Mouse (Mus musculus) heart, postnatal 0 days (tissue): ENCODE data around the gene Xbp1. TPM values are rescaled to one million over a fixed set of nuclear protein-coding genes. Genes with fewer than 3 reads are reported as not detected.

ENCODE experiments used
- ATAC-seq: fragments of 200-750 bp; cut with Nextera tagmentation; 2 replicates; pipeline ENCODE4 v1.8.0; 2017; ENCODE audit warnings: low read depth, moderate number of reproducible peaks, moderate library complexity; ENCODE audit not compliant: insufficient read depth
- DNase-seq: peaks from one replicate; pipeline ENCODE4 v3.0.0-alpha.2; 2016; ENCODE audit warnings: low spot score
- H3K27ac ChIP-seq: fragments of 300-500 bp; sonication (generic); 2 replicates; pipeline ENCODE4 v1.5.1; 2014; ENCODE audit warnings: low read depth, mild to moderate bottlenecking
- H3K27me3 ChIP-seq: fragments of 300-500 bp; sonication (generic); 2 replicates; pipeline ENCODE4 v1.6.1; 2014; ENCODE audit warnings: low read length, mixed read lengths; ENCODE audit not compliant: control insufficient read depth, insufficient read depth
- H3K36me3 ChIP-seq: fragments of 300-500 bp; sonication (generic); replicated peaks from 2 replicates; pipeline ENCODE4 v1.6.1; 2014; ENCODE audit warnings: low read length, mixed read lengths; ENCODE audit not compliant: control insufficient read depth, insufficient read depth
- H3K4me1 ChIP-seq: fragments of 300-500 bp; sonication (generic); 2 replicates; pipeline ENCODE4 v1.6.1; 2014; ENCODE audit warnings: antibody characterized with exemption; ENCODE audit not compliant: control insufficient read depth, insufficient read depth
- H3K4me2 ChIP-seq: fragments of 300-500 bp; sonication (generic); 2 replicates; pipeline ENCODE4 v1.6.1; 2014; ENCODE audit warnings: low read depth, mild to moderate bottlenecking, low read length, moderate library complexity
- H3K4me3 ChIP-seq: fragments of 300-500 bp; sonication (generic); 2 replicates; pipeline ENCODE4 v1.5.1; 2014; ENCODE audit warnings: low read depth, low read length
- H3K9ac ChIP-seq: fragments of 300-500 bp; sonication (generic); replicated peaks from 2 replicates; pipeline ENCODE4 v1.6.1; 2014; ENCODE audit warnings: low read depth, low read length, mixed read lengths
- H3K9me3 ChIP-seq: fragments of 300-500 bp; sonication (generic); replicated peaks from 2 replicates; pipeline ENCODE4 v1.6.1; 2016; ENCODE audit warnings: low read length; ENCODE audit not compliant: control insufficient read depth
- CTCF ChIP-seq: IDR thresholded peaks from 2 replicates; pipeline ENCODE4 v1.5.1; 2016; ENCODE audit warnings: antibody characterized with exemption, control low read depth, low read depth
- EP300 ChIP-seq: IDR thresholded peaks from 2 replicates; pipeline ENCODE4 v1.6.1; 2016; ENCODE audit warnings: antibody characterized with exemption, low read depth
- WGBS: fragments of 180-500 bp; shearing (Covaris S2); extraction: QIAGEN DNeasy Blood & Tissue Kit; methylation state at CpG from one replicate; pipeline ENCODE4 v1.1.7; 2014; 5-methylcytosine and 5-hydroxymethylcytosine counted together
- polyA plus RNA-seq: library from polyadenylated mRNA; unstranded; fragments of >200 nt; fragmentation: Nextera tagmentation; extraction: Ambion mirVana; gene quantifications from 2 replicates; pipeline ENCODE4 v1.2.1, GENCODE M21; 2015
- total RNA-seq: library from RNA; depleted of rRNA; stranded (reverse); fragments of >200 nt; gene quantifications from 2 replicates; pipeline ENCODE4 v1.2.3, GENCODE M21; 2014; ENCODE audit warnings: low replicate concordance

The Xbp1 gene
- total and polyA plus RNA-seq, 2 experiments from 2014 or later: 70.7 to 90.7 TPM

DNA sequence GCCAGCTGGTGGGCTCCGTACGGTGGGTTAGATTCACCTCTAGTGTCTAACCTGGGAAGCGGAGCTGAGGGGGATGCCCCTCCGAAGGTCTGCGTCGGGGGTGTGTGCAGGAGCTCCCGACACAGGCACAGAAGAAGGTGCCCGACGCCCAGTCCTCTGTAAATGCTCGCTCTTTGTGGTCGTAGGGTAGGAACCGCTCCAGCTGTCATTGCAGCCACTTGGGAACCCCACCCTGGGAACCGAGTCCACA lies 732 bp downstream of the Xbp1 start:
- 0 out of 2 replicates have a peak, but pooled peaks cover 3% of the 10 kb centered on the region for H3K4me1 ChIP-seq

DNA sequence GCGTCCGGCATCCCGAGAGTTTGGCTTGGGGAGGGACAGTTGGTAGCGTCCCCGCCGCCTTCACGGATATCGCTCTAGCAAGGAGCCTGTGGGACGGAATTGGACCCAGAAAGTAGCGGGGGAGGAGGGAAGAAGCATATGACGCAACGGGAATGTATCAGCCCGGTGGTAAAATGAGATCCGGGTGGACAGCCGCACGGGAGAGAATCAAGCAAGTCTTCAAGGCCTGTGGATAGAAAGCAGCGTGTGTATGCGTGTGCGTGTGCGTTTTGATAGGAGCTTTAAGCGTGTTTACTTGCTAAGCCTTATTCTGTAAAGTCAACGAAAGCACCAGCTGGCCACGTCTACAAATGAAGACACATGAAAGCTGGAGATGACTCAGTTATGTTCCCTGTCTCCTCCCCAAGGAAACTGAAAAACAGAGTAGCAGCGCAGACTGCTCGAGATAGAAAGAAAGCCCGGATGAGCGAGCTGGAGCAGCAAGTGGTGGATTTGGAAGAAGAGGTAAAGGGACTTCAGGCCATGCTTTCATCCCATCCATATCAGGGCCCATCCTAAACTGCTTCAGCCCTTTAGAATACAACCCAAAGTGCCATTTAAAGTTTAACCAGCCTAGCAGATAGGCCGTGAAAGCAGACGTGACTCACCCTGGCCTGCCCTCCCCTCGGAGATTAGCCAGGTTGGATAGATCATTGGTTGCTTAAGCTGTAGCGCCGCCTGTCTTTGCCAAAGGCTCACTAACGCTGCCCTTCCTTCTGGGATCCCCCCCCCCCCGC lies 1.2 kb downstream of the Xbp1 start:
- H3K4me3 ChIP-seq: peak overlapping the region; percentile 94
- ATAC-seq: peak; percentile 42
- H3K27me3 ChIP-seq: no peaks in the 10 kb centered on the region
- WGBS: under 1% methylated on average over 34 of the region's 34 CpGs
- peak; percentile 86 for DNase-seq
- no peak for TF ChIP-seq EP300
- TF ChIP-seq CTCF: peak; percentile 62
- 0 out of 2 replicates have a peak, but pooled peaks cover 3% of the 10 kb centered on the region for H3K4me1 ChIP-seq
- peak overlapping the region; percentile 96 for H3K27ac ChIP-seq
- peaks cover 46% of the 10 kb centered on the region for H3K36me3 ChIP-seq
- peak overlapping the region; percentile 91 for H3K9ac ChIP-seq
- peak overlapping the region; percentile 68 for H3K4me2 ChIP-seq
- H3K9me3 ChIP-seq: no peaks in the 10 kb centered on the region

More for the DNA sequence above, 732 bp downstream of the Xbp1 start:
- no peak for TF ChIP-seq CTCF
- no peak for TF ChIP-seq EP300
- Histone ChIP-seq H3K4me3 (peak overlapping the region; percentile 94), H3K9ac (peak overlapping the region; percentile 91), H3K4me2 (peak overlapping the region; percentile 68), H3K9me3 (no peaks in the 10 kb centered on the region), H3K27ac (peak overlapping the region; percentile 96), H3K36me3 (peaks cover 41% of the 10 kb centered on the region), H3K27me3 (no peaks in the 10 kb centered on the region)
- WGBS: under 1% methylated on average over 13 of the region's 13 CpGs
- ATAC-seq: peak; percentile 10; the same call in 1 of the 2 replicates
- DNase-seq: peak; percentile 15

DNA sequence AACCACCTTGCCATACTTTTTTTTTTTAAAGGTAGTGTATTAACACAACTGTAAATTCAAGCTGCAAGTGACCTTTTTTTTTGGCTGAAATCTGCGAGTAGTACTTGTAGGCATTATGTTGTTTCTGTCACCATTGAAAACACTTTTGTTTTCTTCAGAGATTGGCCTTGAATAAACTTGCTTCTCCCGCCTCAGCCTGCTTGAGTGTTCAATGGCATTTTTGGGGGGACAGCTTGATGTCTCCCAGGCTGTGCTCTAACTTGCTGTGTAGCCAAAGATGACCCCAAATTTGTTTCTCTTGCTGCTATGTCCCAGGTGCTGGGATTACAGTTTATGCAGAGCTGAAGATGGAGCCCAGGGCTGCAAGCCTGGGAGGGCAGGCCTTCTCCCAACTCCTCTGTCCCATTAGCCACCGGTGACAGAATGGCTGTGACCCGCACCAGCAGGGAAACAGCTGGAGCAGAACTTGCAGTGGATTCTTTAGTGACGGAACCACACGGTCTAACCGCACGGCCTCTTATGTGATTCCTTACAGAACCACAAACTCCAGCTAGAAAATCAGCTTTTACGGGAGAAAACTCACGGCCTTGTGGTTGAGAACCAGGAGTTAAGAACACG lies 2.4 kb downstream of the Xbp1 start:
- H3K36me3 ChIP-seq: peaks cover 48% of the 10 kb centered on the region
- ATAC-seq (no peak), DNase-seq (no peak)
- H3K4me3 ChIP-seq: peak overlapping the region; percentile 94
- 87% methylated on average over 11 of the region's 11 CpGs for WGBS
- H3K9ac ChIP-seq: 0 out of 2 replicates have a peak overlapping the region, but pooled peaks have one; percentile 91
- no peaks in the 10 kb centered on the region for H3K27me3 ChIP-seq
- H3K4me1 ChIP-seq: 0 out of 2 replicates have a peak, but pooled peaks cover 3% of the 10 kb centered on the region
- H3K27ac ChIP-seq: no peak overlapping the region
- no peak for TF ChIP-seq EP300
- TF ChIP-seq CTCF: no peak
- peak overlapping the region; percentile 68 for H3K4me2 ChIP-seq
- H3K9me3 ChIP-seq: no peaks in the 10 kb centered on the region

DNA sequence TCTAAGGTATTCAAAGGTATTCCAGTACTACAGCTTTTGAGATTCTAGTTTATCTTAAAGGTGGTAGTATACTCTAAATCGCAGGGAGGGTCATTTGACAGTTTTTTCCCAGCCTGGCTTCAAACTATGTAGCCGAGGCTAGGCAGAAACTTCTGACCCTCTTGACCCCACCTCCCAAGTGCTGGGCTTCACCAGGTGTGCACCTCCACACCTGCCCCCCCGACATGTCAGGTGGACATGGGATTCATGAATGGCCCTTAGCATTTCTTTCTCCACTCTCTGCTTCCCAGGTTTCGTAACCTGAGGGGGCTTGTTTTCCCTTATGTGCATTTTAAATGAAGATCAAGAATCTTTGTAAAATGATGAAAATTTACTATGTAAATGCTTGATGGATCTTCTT lies 5.0 kb downstream of the Xbp1 start:
- DNase-seq (no peak), ATAC-seq (no peak)
- Histone ChIP-seq H3K4me1 (0 out of 2 replicates have a peak, but pooled peaks cover 3% of the 10 kb centered on the region), H3K27me3 (no peaks in the 10 kb centered on the region), H3K9me3 (no peaks in the 10 kb centered on the region), H3K4me3 (no peak overlapping the region), H3K36me3 (peaks cover 68% of the 10 kb centered on the region), H3K9ac (no peak overlapping the region), H3K4me2 (no peak overlapping the region), H3K27ac (no peak overlapping the region)
- no peak for TF ChIP-seq CTCF
- no peak for TF ChIP-seq EP300
- whole genome bisulfite sequencing: 84% methylated on average over 4 of the region's 4 CpGs

DNA sequence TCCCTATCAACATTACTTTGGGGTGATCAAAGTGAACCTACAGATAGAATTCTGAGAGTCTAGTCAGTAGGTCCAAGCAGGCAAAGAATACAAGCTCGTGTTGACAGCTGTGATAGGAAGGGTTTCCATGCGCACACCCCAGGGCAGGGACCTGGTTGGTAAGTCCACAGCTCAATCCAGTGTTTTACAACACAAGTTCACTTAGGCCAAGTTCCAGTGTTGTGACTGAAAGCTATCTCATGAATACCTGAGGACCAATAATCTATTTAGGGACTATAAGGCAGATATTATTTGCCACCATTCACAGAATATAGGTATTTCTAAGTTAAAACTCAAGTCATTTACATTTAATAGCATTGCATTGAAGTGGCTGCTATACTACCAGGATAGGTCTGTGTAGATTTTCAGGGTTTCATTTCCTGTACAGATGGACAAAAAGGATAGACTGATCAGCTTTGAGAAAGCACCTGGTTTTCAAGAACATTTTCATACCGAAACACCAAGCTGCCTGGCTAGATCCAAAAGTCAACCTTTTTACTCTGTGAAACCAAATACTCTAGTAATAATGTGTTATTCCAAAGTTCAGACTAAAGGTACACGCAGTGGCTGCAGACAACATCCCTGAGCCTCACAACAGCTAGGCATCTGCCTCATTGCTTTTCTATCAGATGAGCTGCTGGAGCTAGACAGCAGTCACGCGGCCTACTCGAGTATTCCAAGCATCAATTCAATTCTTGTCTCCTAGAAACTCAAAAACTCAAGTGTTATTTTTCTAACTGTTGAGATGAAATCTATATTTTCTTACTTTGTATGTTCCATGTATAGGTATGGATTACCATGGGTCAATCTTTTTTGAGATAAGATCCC lies 6.3 kb downstream of the Xbp1 start:
- Histone ChIP-seq H3K27me3 (no peaks in the 10 kb centered on the region), H3K9me3 (no peaks in the 10 kb centered on the region), H3K27ac (no peak overlapping the region), H3K4me2 (no peak overlapping the region), H3K4me3 (no peak overlapping the region), H3K36me3 (peaks cover 81% of the 10 kb centered on the region), H3K9ac (no peak overlapping the region), H3K4me1 (0 out of 2 replicates have a peak, but pooled peaks cover 3% of the 10 kb centered on the region)
- no peak for TF ChIP-seq EP300
- TF ChIP-seq CTCF: no peak
- WGBS: 76% methylated on average over 7 of the region's 7 CpGs
- no peak for DNase-seq
- ATAC-seq: no peak
